Mouse (Mus musculus) CH12.LX (cell line): Measurements from ENCODE around the gene Ptprm. TPM values are rescaled to one million over a fixed set of nuclear protein-coding genes. Genes with fewer than 3 reads are reported as not detected.

Experiments
- DNase-seq: peaks from one replicate; pipeline ENCODE4 v3.0.0-alpha.2; 2013; ENCODE audit errors: extremely low read depth
- H3K27ac ChIP-seq: 2 replicates; pipeline ENCODE4 v1.5.1; 2012; ENCODE audit warnings: low read depth, mild to moderate bottlenecking, control low read depth, moderate library complexity; ENCODE audit not compliant: insufficient read depth
- H3K27me3 ChIP-seq: replicated peaks from 2 replicates; pipeline ENCODE3; 2012; ENCODE audit warnings: inconsistent platforms
- H3K36me3 ChIP-seq, 2 experiments: replicated peaks in 1 of 2; 2 replicates each; pipeline versions ENCODE3 to v1.6.1; 2012; ENCODE audit warnings: inconsistent platforms in 1 of 2, low read length in 1 of 2, mild to moderate bottlenecking in 1 of 2, mixed read lengths in 1 of 2, moderate library complexity in 1 of 2; ENCODE audit not compliant: control insufficient read depth in 1 of 2, insufficient read depth in 1 of 2
- H3K4me1 ChIP-seq, 2 experiments: 2 replicates each; pipeline ENCODE4 v1.6.1; 2012; ENCODE audit warnings: inconsistent platforms in 1 of 2, moderate library complexity in 1 of 2; ENCODE audit not compliant: insufficient read depth in 2 of 2, control insufficient read depth in 1 of 2
- H3K4me2 ChIP-seq: 2 replicates; pipeline ENCODE4 v1.6.1; 2012; ENCODE audit warnings: low read depth, mild to moderate bottlenecking, control low read depth; ENCODE audit not compliant: poor library complexity, insufficient read depth, severe bottlenecking
- H3K4me3 ChIP-seq, 3 experiments: fragments of 150-350 bp in 1 of 3; sonication (generic) in 1 of 3; replicated peaks in 1 of 3; 2 replicates each; pipeline versions ENCODE3 to v1.5.1; 2011 to 2012; ENCODE audit warnings: low read depth in 2 of 3, low read length in 2 of 3, mild to moderate bottlenecking in 2 of 3, moderate library complexity in 2 of 3, control low read depth in 1 of 3, improper control_type of control experiment in 1 of 3, inconsistent platforms in 1 of 3, mixed read lengths in 1 of 3; ENCODE audit not compliant: poor library complexity in 1 of 3
- H3K79me2 ChIP-seq: replicated peaks from 2 replicates; pipeline ENCODE4 v1.6.1; 2012; ENCODE audit warnings: mild to moderate bottlenecking, moderate library complexity; ENCODE audit not compliant: control insufficient read depth, poor library complexity, insufficient read depth, severe bottlenecking; ENCODE audit errors: extremely low read depth
- H3K9ac ChIP-seq: 2 replicates; pipeline ENCODE4 v1.6.1; 2012; ENCODE audit warnings: low read depth, mild to moderate bottlenecking, control low read depth, moderate library complexity; ENCODE audit not compliant: insufficient read depth
- H3K9me3 ChIP-seq: replicated peaks from 2 replicates; pipeline ENCODE3; 2012; ENCODE audit warnings: low read length, inconsistent platforms, mixed read lengths
- CHD1 ChIP-seq: IDR thresholded peaks from 2 replicates; pipeline ENCODE4 v1.6.1; 2012; ENCODE audit warnings: low read depth, low read length, improper control_type of control experiment, inconsistent platforms
- CHD2 ChIP-seq: IDR thresholded peaks from 2 replicates; pipeline ENCODE4 v1.6.1; 2011; ENCODE audit warnings: low read length, improper control_type of control experiment
- CTCF ChIP-seq, 2 experiments: IDR thresholded peaks in 1 of 2; conservative IDR thresholded peaks in 1 of 2; 2 replicates each; pipeline ENCODE4 v1.5.1; 2011 to 2012; ENCODE audit warnings: low read depth in 2 of 2, low read length in 2 of 2, improper control_type of control experiment in 1 of 2, inconsistent platforms in 1 of 2, mild to moderate bottlenecking in 1 of 2, moderate library complexity in 1 of 2
- E2F4 ChIP-seq: IDR thresholded peaks from 2 replicates; pipeline ENCODE4 v1.6.1; 2011; ENCODE audit warnings: low read depth, low read length, improper control_type of control experiment; ENCODE audit not compliant: insufficient replicate concordance
- HCFC1 ChIP-seq: IDR thresholded peaks from 2 replicates; pipeline ENCODE4 v1.6.1; 2012; ENCODE audit warnings: low read depth, mild to moderate bottlenecking, inconsistent platforms, low read length, improper control_type of control experiment
- IRF4 ChIP-seq: IDR thresholded peaks from 2 replicates; pipeline ENCODE4 v1.6.1; 2014; ENCODE audit warnings: low read depth, mild to moderate bottlenecking, inconsistent platforms, low read length, improper control_type of control experiment
- JUN ChIP-seq: IDR thresholded peaks from 2 replicates; pipeline ENCODE4 v1.6.1; 2011; ENCODE audit warnings: low read depth, mild to moderate bottlenecking, low read length, improper control_type of control experiment, moderate library complexity; ENCODE audit not compliant: insufficient read depth
- KAT2A ChIP-seq: IDR thresholded peaks from 2 replicates; pipeline ENCODE4 v1.6.1; 2012; ENCODE audit warnings: low read length, improper control_type of control experiment, inconsistent platforms; ENCODE audit not compliant: insufficient replicate concordance
- MAZ ChIP-seq: IDR thresholded peaks from 2 replicates; pipeline ENCODE4 v1.6.1; 2012; ENCODE audit warnings: low read depth, mild to moderate bottlenecking, inconsistent platforms, low read length, improper control_type of control experiment, moderate library complexity
- MEF2A ChIP-seq: IDR thresholded peaks from 2 replicates; pipeline ENCODE4 v1.6.1; 2014; ENCODE audit warnings: low read depth, mild to moderate bottlenecking, inconsistent platforms, low read length, improper control_type of control experiment, borderline replicate concordance
- MXI1 ChIP-seq: IDR thresholded peaks from 2 replicates; pipeline ENCODE4 v1.6.1; 2011; ENCODE audit warnings: mild to moderate bottlenecking, low read depth, low read length, improper control_type of control experiment
- MYC ChIP-seq: IDR thresholded peaks from 2 replicates; pipeline ENCODE4 v1.6.1; 2011; ENCODE audit warnings: low read depth, mild to moderate bottlenecking, improper control_type of control experiment, low read length
- NRF1 ChIP-seq: IDR thresholded peaks from 2 replicates; pipeline ENCODE4 v1.6.1; 2014; ENCODE audit warnings: low read depth, mild to moderate bottlenecking, inconsistent platforms, low read length, improper control_type of control experiment, moderate library complexity
- POLR2A ChIP-seq: IDR thresholded peaks from 2 replicates; pipeline ENCODE4 v1.6.1; 2011; ENCODE audit warnings: low read depth, mild to moderate bottlenecking, improper control_type of control experiment, low read length
- RAD21 ChIP-seq: IDR thresholded peaks from 2 replicates; pipeline ENCODE4 v1.6.1; 2011; ENCODE audit warnings: low read depth, mild to moderate bottlenecking, low read length, improper control_type of control experiment, moderate library complexity
- SMC3 ChIP-seq: IDR thresholded peaks from 2 replicates; pipeline ENCODE4 v1.6.1; 2011; ENCODE audit warnings: low read depth, low read length, improper control_type of control experiment
- TBP ChIP-seq: conservative IDR thresholded peaks from 2 replicates; pipeline ENCODE4 v1.6.1; 2011; ENCODE audit warnings: low read depth, low read length, improper control_type of control experiment
- TCF12 ChIP-seq: IDR thresholded peaks from 2 replicates; pipeline ENCODE4 v1.6.1; 2014; ENCODE audit warnings: low read depth, mild to moderate bottlenecking, inconsistent platforms, low read length, improper control_type of control experiment
- ZC3H11A ChIP-seq: IDR thresholded peaks from 2 replicates; pipeline ENCODE4 v1.6.1; 2012; ENCODE audit warnings: low read depth, mild to moderate bottlenecking, inconsistent platforms, low read length, improper control_type of control experiment
- ZNF384 ChIP-seq: IDR thresholded peaks from 2 replicates; pipeline ENCODE4 v1.6.1; 2012; ENCODE audit warnings: low read depth, low read length, improper control_type of control experiment, inconsistent platforms
- dilution Hi-C: fragments of 300-500 bp; cut with MboI; formaldehyde crosslinking; loops from 2 replicates; pipeline ENCODE4 v1.14.3; 2020; ENCODE audit warnings: low sequenced_read_pairs; ENCODE audit not compliant: extremely low pct_unique_long_range_greater_than_20kb, extremely low pct_ligation_motif_present
- in situ Hi-C: fragments of 300-500 bp; cut with MboI; formaldehyde crosslinking; loops from 3 replicates; pipeline ENCODE4 v1.14.3; 2019; ENCODE audit warnings: low sequenced_read_pairs, low pct_ligation_motif_present, low pct_unique_long_range_greater_than_20kb, mixed read lengths
- polyA plus RNA-seq: library from polyadenylated mRNA; unstranded; fragments of >175 nt; gene quantifications from 2 replicates; pipeline ENCODE4 v1.2.1, GENCODE M21; 2012; ENCODE audit warnings: low read depth; ENCODE audit not compliant: insufficient read length
- total RNA-seq, 2 experiments: library from RNA; depleted of rRNA; stranded (reverse); fragments of 300-350 nt in 1 of 2; fragments of >200 nt in 1 of 2; gene quantifications; 2 replicates each; pipeline ENCODE4 v1.2.3; 2012 to 2014

Ptprm gene
- total and polyA plus RNA-seq, 3 experiments = not detected

- DNase-seq = no peak
- dilution Hi-C loops = no loop called here
- TF ChIP-seq TCF12 (no peak), CHD1 (no peak), JUN (no peak), KAT2A (no peak), POLR2A (no peak), HCFC1 (no peak), MEF2A (no peak), TBP (no peak), MYC (no peak), NRF1 (no peak), ZNF384 (no peak), SMC3 (no peak), IRF4 (no peak), MXI1 (no peak)
- Histone ChIP-seq H3K4me1 (no peaks in the 10 kb centered on the region), H3K36me3 (no peaks in the 10 kb centered on the region), H3K27ac (no peak overlapping the region), H3K27me3 (no peaks in the 10 kb centered on the region), H3K9ac (no peak overlapping the region), H3K9me3 (peaks cover 75% of the 10 kb centered on the region), H3K79me2 (no peaks in the 10 kb centered on the region), H3K4me3 (no peak overlapping the region), H3K4me2 (no peak overlapping the region)
- in situ Hi-C loops = no loop called here
These were observed 660.5 kb downstream of the Ptprm start for GRCm38 (mm10) chr17:66693676-66694304.

GRCm38 (mm10) chr17:66692941-66693675 is 661.1 kb downstream of the Ptprm start:
- peaks cover 76% of the 10 kb centered on the region for H3K9me3 ChIP-seq
- H3K9ac ChIP-seq = no peak overlapping the region
- in situ Hi-C loops (no loop called here), dilution Hi-C loops (no loop called here)
- no peaks in the 10 kb centered on the region for H3K27me3 ChIP-seq
- H3K4me1 ChIP-seq = no peaks in the 10 kb centered on the region
- no peak overlapping the region for H3K4me2 ChIP-seq
- no peak overlapping the region for H3K27ac ChIP-seq
- TF ChIP-seq TCF12 = no peak
- no peak for TF ChIP-seq MAZ
- TF ChIP-seq SMC3 = no peak
- no peak for TF ChIP-seq ZC3H11A
- no peak for TF ChIP-seq CTCF (conservative IDR thresholded peaks at IDR 0.05 in 1 of 2, IDR thresholded peaks at IDR 0.05 in 1 of 2; ENCODE audit: low read depth in 2 of 2, low read length in 2 of 2)
- TF ChIP-seq E2F4 = no peak
- no peak for TF ChIP-seq MXI1
- TF ChIP-seq RAD21 = no peak
- TF ChIP-seq CHD2 = no peak
- no peak for DNase-seq
- no peaks in the 10 kb centered on the region for H3K36me3 ChIP-seq
- no peaks in the 10 kb centered on the region for H3K79me2 ChIP-seq
- H3K4me3 ChIP-seq = no peak overlapping the region
